Mouse (Mus musculus) myocyte (in vitro differentiated cells): ENCODE measurements at regions not wholly inside any gene's neighbourhood (a gene's known extent, or its start where the extent isn't known, plus 50 kb on each side); places are given as distances from the start of the nearest gene placed in this dataset.

ENCODE experiments used
- E2F4 ChIP-seq: IDR thresholded peaks from one replicate; pipeline ENCODE4 v1.6.1; 2011; ENCODE audit warnings: mild to moderate bottlenecking, control low read depth, moderate library complexity; ENCODE audit not compliant: insufficient read depth
- MYOD1 ChIP-seq, 3 experiments: IDR thresholded peaks; one replicate each; pipeline ENCODE4 v1.6.1; 2011; ENCODE audit warnings: control low read depth in 2 of 3, low read depth in 2 of 3, mild to moderate bottlenecking in 2 of 3, moderate library complexity in 1 of 3; ENCODE audit not compliant: insufficient read length in 2 of 3, control insufficient read depth in 1 of 3
- POLR2A ChIP-seq: IDR thresholded peaks from one replicate; pipeline ENCODE4 v1.6.1; 2011; ENCODE audit warnings: low read depth, mild to moderate bottlenecking, control low read depth, moderate library complexity; ENCODE audit not compliant: insufficient read length
- POLR2AphosphoS2 ChIP-seq: IDR thresholded peaks from one replicate; pipeline ENCODE4 v1.6.1; 2011; ENCODE audit warnings: low read depth, control low read depth; ENCODE audit not compliant: insufficient read length
- REST ChIP-seq: IDR thresholded peaks from one replicate; pipeline ENCODE4 v1.6.1; 2011; ENCODE audit warnings: mild to moderate bottlenecking, control low read depth, moderate library complexity; ENCODE audit not compliant: insufficient read depth, insufficient read length
- SRF ChIP-seq: IDR thresholded peaks from one replicate; pipeline ENCODE4 v1.6.1; 2011; ENCODE audit warnings: low read depth; ENCODE audit not compliant: control insufficient read depth, insufficient read length

DNA sequence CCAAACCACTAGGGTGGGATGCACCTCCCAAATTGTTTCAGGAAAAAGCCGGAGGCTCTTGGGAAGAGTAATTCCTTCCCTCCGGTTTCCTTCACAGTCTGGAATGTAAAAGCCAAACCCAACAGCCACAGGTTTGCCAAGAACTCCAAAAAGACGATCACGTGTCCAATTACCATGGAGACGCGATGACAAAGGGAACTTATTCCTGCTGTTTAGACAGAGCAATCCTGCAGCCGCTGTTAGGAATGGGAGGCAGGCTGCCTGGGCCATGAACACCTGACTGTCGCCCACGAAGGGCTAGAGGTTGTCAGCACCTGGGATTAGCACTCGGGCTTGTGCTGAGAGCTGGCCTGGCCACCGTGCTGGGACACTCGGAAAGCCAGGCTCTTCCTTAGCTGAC lies 175.8 kb downstream of the Shq1 start:
- TF ChIP-seq POLR2A (no peak), POLR2AphosphoS2 (no peak), REST (no peak), MYOD1 (IDR thresholded peaks at IDR 0.05; ENCODE audit: control insufficient read depth in 1 of 3, insufficient read length in 2 of 3, low read depth in 2 of 3) (peak in 1 of 3 experiments; percentile 11), E2F4 (no peak), SRF (no peak)
